Mouse (Mus musculus) lung, embryonic 14.5 days (tissue): ENCODE data around the gene Pou2f3. TPM values are rescaled to one million over a fixed set of nuclear protein-coding genes. Genes with fewer than 3 reads are reported as not detected.

ENCODE experiments used
- ATAC-seq: fragments of 200-750 bp; cut with Nextera tagmentation; 2 replicates; pipeline ENCODE4 v1.8.0; 2017; ENCODE audit warnings: mild to moderate bottlenecking, moderate TSS enrichment, moderate library complexity; ENCODE audit not compliant: insufficient read depth
- DNase-seq: peaks from one replicate; pipeline ENCODE4 v3.0.0-alpha.2; 2015
- H3K27ac ChIP-seq: fragments of 300-500 bp; sonication (generic); 2 replicates; pipeline ENCODE4 v1.5.1; 2014; ENCODE audit warnings: low read depth, mild to moderate bottlenecking, moderate library complexity
- H3K27me3 ChIP-seq: fragments of 300-500 bp; sonication (generic); 2 replicates; pipeline ENCODE4 v1.6.1; 2014; ENCODE audit warnings: low read length, control low read depth; ENCODE audit not compliant: insufficient read depth
- H3K36me3 ChIP-seq: fragments of 300-500 bp; sonication (generic); 2 replicates; pipeline ENCODE4 v1.6.1; 2014; ENCODE audit warnings: control low read depth; ENCODE audit not compliant: insufficient read depth
- H3K4me1 ChIP-seq: fragments of 300-500 bp; sonication (generic); 2 replicates; pipeline ENCODE4 v1.6.1; 2014; ENCODE audit warnings: antibody characterized with exemption, control low read depth; ENCODE audit not compliant: insufficient read depth
- H3K4me2 ChIP-seq: fragments of 300-500 bp; sonication (generic); 2 replicates; pipeline ENCODE4 v1.6.1; 2014; ENCODE audit warnings: mild to moderate bottlenecking
- H3K4me3 ChIP-seq: fragments of 300-500 bp; sonication (generic); 2 replicates; pipeline ENCODE4 v1.5.1; 2014; ENCODE audit warnings: low read depth, low read length
- H3K9ac ChIP-seq: fragments of 300-500 bp; sonication (generic); 2 replicates; pipeline ENCODE4 v1.6.1; 2014
- H3K9me3 ChIP-seq: fragments of 300-500 bp; sonication (generic); 2 replicates; pipeline ENCODE4 v1.6.1; 2016; ENCODE audit warnings: low read depth, low read length, control low read depth
- CTCF ChIP-seq: IDR thresholded peaks from 2 replicates; pipeline ENCODE4 v1.5.1; 2016; ENCODE audit warnings: antibody characterized with exemption, low read depth
- WGBS: fragments of 180-500 bp; shearing (Covaris S2); extraction: QIAGEN DNeasy Blood & Tissue Kit; methylation state at CpG from one replicate; pipeline ENCODE4 v1.1.7; 2014; 5-methylcytosine and 5-hydroxymethylcytosine counted together
- polyA plus RNA-seq: library from polyadenylated mRNA; unstranded; fragments of >200 nt; fragmentation: Nextera tagmentation; extraction: Ambion mirVana; gene quantifications from 2 replicates; pipeline ENCODE4 v1.2.1, GENCODE M21; 2014

Gene Pou2f3
- polyA plus RNA-seq, 1 experiment from 2014 or later: 0.08 TPM

DNA sequence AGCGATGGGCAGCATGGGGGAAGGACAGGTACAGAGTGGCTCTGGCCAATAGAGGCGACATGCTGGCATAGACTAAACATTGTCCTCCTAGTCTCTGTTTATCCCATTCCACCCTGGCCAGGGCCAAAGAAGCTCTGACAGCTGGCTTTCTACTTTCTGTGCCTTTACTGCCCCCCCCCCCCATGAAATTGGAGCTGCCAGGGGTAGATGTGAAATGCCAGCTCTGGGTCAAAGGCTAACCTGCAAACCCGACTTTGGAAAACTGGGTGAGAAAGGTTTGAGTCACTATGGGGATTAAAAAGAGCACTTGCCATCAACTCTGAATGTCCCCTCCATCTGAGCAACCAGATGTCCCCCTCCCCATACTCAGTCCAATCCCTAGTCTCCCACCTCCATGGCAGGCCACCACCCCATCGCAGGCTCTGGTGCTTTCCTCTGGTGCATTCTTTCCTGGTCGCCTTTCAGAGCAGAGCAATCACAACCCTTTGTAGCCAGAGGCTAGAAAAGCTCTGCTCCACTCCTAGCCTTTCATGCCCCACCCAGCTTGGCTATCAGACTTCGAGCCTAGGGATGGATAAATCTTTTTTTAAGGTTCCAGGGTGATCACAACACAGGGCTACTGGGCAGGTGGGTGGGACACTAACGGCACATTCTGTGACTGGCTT, 27.1 kb upstream of the Pou2f3 start:
- H3K9ac ChIP-seq: peak overlapping the region; percentile 83

DNA sequence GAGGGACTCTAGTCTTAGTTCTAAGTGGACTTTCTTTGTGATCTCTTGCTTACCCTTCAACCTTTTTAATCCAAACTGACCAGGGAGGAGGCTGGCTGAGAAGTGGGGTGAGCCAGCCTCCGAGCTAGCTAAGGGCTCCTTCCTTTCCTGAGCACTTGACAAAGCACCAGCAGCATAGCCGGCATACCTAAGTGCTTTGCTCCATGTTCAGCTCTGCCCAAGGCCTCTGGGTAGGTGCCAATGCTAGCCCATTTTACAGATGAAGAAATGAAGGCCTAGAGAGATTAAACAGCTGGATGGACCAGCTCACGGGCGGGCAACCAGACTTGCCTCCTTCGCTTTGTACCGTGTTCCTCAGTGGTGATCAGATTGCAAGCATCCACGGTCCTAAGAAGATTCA, 26.4 kb upstream of the Pou2f3 start:
- Histone ChIP-seq H3K4me2 (peak overlapping the region; percentile 75), H3K27ac (peak overlapping the region; percentile 13; the same call in 1 of the 2 replicates), H3K4me3 (no peak overlapping the region), H3K27me3 (no peaks in the 10 kb centered on the region), H3K4me1 (peaks cover 50% of the 10 kb centered on the region), H3K9me3 (no peaks in the 10 kb centered on the region), H3K9ac (peak overlapping the region; percentile 18; the same call in 1 of the 2 replicates), H3K36me3 (peaks cover 35% of the 10 kb centered on the region)
- DNase-seq: no peak
- TF ChIP-seq CTCF: no peak
- 77% methylated on average over 7 of the region's 7 CpGs for WGBS
- no peak for ATAC-seq

More for the DNA sequence above, 27.1 kb upstream of the Pou2f3 start:
- no peak overlapping the region for H3K27ac ChIP-seq
- no peak for TF ChIP-seq CTCF
- H3K4me2 ChIP-seq: peak overlapping the region; percentile 75
- no peaks in the 10 kb centered on the region for H3K27me3 ChIP-seq
- H3K4me3 ChIP-seq: peak overlapping the region; percentile 87
- DNase-seq (no peak), ATAC-seq (no peak)
- H3K4me1 ChIP-seq: peaks cover 43% of the 10 kb centered on the region
- H3K36me3 ChIP-seq: peaks cover 33% of the 10 kb centered on the region
- WGBS: 39% methylated on average over 7 of the region's 7 CpGs
- no peaks in the 10 kb centered on the region for H3K9me3 ChIP-seq

GRCm38 (mm10) chr9:43236106-43236505, 25.9 kb upstream of the Pou2f3 start:
- Histone ChIP-seq H3K36me3 (peaks cover 38% of the 10 kb centered on the region), H3K4me1 (peaks cover 54% of the 10 kb centered on the region), H3K9me3 (no peaks in the 10 kb centered on the region), H3K27ac (peak overlapping the region; percentile 27; the same call in 1 of the 2 replicates), H3K27me3 (no peaks in the 10 kb centered on the region), H3K4me2 (0 out of 2 replicates have a peak overlapping the region, but pooled peaks have one; percentile 18), H3K4me3 (no peak overlapping the region), H3K9ac (no peak overlapping the region)
- WGBS: 83% methylated on average over 1 of the region's 1 CpGs
- no peak for TF ChIP-seq CTCF
- no peak for DNase-seq
- ATAC-seq: no peak

DNA sequence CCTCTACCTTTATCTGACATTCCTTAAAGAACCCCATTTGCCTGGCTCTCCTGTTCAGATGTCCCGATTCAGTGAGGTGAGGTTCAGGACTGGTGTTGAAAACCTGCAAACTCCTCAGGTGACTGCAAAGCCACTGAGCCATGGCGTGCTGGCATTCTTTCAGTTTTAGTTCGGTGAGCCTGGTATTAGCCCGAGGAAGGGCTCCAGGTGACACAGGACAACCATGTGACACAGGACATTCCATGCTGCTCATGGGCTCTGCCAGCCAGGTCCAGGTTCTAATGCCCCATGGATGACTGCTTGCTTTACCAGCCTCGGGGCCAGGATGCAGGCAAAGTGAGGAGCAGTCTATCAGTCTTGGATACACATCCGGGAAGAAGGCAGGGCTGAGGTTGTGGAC, 25.2 kb upstream of the Pou2f3 start:
- Histone ChIP-seq H3K4me1 (peaks cover 56% of the 10 kb centered on the region), H3K27me3 (no peaks in the 10 kb centered on the region), H3K36me3 (peaks cover 41% of the 10 kb centered on the region), H3K4me2 (no peak overlapping the region), H3K9me3 (no peaks in the 10 kb centered on the region), H3K27ac (0 out of 2 replicates have a peak overlapping the region, but pooled peaks have one; percentile 7), H3K4me3 (no peak overlapping the region), H3K9ac (no peak overlapping the region)
- no peak for ATAC-seq
- no peak for TF ChIP-seq CTCF
- no peak for DNase-seq
- 69% methylated on average over 6 of the region's 6 CpGs for WGBS

DNA sequence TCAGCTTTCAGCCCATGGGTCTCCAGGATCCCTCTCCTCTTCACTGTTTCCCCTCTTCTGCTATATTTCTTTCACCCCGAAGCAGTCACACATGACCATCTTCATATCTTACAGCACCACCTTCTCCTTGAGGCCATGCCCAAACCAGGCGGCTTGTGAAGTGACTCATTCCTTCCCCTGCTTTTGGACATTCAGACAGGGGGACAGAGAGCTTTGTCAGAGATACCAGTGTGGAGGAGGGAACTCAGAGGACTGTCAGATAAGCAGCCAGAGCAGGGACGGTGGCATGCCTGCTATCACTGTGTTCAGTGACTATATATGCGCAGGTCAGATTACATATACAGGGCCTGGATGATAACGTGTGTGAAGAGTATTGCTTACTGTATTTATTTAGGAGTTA, 24.3 kb upstream of the Pou2f3 start:
- H3K4me2 ChIP-seq: no peak overlapping the region
- 52% methylated on average over 5 of the region's 5 CpGs for WGBS
- H3K36me3 ChIP-seq: peaks cover 46% of the 10 kb centered on the region
- no peak for TF ChIP-seq CTCF
- no peaks in the 10 kb centered on the region for H3K9me3 ChIP-seq
- H3K9ac ChIP-seq: no peak overlapping the region
- H3K4me3 ChIP-seq: no peak overlapping the region
- H3K27me3 ChIP-seq: no peaks in the 10 kb centered on the region
- no peak overlapping the region for H3K27ac ChIP-seq
- DNase-seq (no peak), ATAC-seq (no peak)
- peaks cover 54% of the 10 kb centered on the region for H3K4me1 ChIP-seq

- H3K36me3 ChIP-seq: peaks cover 46% of the 10 kb centered on the region
- H3K27ac ChIP-seq: peak overlapping the region; percentile 85
- no peaks in the 10 kb centered on the region for H3K27me3 ChIP-seq
- no peak overlapping the region for H3K4me2 ChIP-seq
- no peak overlapping the region for H3K4me3 ChIP-seq
- 96% methylated on average over 1 of the region's 1 CpGs for WGBS
- no peaks in the 10 kb centered on the region for H3K9me3 ChIP-seq
- peaks cover 53% of the 10 kb centered on the region for H3K4me1 ChIP-seq
- no peak overlapping the region for H3K9ac ChIP-seq
- ATAC-seq: no peak
- no peak for DNase-seq
- TF ChIP-seq CTCF: no peak
Measured at GRCm38 (mm10) chr9:43233515-43233914, 23.3 kb upstream of the Pou2f3 start.

DNA sequence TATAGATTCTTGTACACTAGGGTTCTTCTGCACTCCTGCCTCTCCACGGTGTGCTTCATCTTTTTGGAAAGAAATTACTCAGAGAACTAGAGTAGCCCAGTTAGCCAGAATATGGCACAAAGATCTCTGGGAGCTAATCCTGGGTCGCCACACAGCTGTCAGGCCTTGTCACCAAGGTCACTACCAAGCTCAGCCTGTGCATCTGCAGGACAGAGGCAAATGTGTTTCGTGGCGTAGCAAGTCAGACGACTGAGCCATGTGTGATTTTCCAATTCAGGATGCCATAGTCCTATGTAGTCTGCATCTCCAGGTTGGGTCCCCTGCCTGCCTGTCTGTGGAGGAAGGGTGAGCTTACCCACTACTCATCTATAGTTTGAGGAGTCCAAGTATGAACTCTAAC, 22.9 kb upstream of the Pou2f3 start:
- Histone ChIP-seq H3K27me3 (no peaks in the 10 kb centered on the region), H3K4me3 (no peak overlapping the region), H3K4me1 (peaks cover 48% of the 10 kb centered on the region), H3K4me2 (peak overlapping the region; percentile 19), H3K9me3 (no peaks in the 10 kb centered on the region), H3K27ac (peak overlapping the region; percentile 85), H3K9ac (no peak overlapping the region), H3K36me3 (peaks cover 46% of the 10 kb centered on the region)
- DNase-seq: no peak
- WGBS: 39% methylated on average over 5 of the region's 5 CpGs
- no peak for TF ChIP-seq CTCF
- ATAC-seq: no peak
